Mouse (Mus musculus): ENCODE data around the gene Nlk.
"Not testable (repeated sequence)": the region's sequence is repeated elsewhere in the genome, so short reads cannot be mapped to it uniquely, and the experiment has no call there.

Nlk gene

DNA sequence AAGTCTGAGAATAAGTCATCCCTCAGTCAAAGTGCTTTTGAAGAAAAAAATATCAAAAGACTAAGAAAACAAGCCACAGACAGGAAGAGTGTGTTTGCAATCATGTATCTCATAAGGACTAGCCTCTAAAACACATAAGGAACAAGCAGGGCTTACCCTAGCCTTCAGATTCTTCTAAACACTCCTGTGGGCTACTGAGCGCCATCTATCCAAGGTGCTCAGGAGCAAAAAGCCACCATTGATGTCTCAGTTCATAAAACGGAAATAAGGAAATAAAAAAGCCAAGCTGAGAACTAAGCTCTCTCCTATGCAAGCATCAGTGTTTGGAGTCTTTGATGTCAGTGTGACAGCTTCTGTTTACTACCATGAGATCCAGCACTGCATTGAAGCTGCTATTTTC is 18.4 kb downstream of the Nlk start:
- DNase-seq = no peak

DNA sequence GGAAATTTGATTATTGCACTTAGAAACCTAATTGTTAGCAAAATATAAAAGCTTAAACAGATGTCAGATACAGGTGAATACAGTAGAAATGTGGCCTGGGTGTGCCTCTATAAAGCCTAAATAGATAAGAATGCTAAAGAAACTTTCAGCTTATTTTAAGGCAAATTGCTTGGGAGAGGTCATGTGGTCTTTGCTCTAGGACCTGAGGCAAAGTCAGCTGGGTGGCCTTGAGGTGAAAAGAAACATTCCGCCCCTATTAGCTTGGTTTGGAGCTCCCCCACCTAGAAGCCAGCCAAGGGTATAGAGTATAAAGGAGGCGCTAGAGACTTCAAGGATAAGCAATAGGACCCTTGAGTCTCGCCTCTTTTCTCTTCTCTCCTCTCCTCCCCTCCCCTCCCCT is 28.5 kb downstream of the Nlk start:
- DNase-seq = no peak

DNA sequence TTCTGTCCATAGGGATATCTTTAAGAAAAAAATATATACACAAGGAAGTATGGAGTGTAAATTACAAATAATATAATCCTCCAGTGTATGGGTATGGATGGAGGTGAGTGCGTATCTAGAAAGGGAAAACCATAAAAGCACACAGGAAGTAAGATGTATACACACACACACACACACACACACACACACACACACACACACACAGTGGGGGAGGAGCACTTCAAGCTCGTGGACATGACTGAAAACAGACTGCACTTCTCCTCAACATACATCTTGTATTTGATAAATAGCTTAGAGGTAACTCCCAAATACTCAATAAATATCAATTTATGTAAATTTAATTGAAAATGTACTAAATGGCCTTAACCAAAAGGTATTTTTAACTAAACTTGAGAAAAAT is 32.3 kb downstream of the Nlk start:
- no peak for DNase-seq

DNA sequence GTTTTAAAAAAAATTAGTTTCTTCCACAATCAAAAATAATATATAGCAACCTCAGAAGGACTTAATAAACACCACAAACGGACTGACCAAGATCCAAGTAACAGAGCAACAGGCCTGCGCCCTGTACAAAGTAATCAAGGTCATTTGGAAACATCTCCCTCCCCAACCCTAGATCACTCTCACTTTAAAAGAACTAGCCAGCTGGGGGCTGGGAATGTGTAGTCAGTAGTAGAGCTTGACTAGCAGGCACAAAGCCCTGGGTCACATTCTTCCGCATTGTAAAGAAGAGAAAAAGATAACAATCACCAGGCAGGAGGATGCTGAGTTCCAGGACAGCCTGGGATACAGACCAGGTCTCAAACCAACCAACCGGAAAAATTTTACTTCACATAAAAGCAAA is 33.3 kb downstream of the Nlk start:
- DNase-seq = no peak

DNA sequence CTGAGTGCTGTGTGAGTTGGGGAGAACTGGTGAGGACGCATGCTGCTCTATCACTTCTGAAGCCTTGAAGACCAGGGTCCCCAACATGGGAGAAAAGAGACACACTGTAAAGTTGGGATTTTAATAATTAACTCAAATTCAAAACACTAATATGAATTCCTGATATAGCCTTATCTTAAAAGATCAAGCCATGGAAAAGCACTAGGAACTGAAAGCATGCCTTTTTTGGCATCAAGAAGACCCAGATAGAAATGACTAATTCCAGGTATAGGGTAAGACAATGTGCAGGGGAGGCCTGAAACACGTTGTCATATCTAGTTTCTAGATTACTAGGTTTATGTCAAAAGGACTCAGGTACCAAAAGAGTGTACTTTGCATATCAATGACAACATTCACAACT is 48.0 kb downstream of the Nlk start:
- DNase-seq = no peak

DNA sequence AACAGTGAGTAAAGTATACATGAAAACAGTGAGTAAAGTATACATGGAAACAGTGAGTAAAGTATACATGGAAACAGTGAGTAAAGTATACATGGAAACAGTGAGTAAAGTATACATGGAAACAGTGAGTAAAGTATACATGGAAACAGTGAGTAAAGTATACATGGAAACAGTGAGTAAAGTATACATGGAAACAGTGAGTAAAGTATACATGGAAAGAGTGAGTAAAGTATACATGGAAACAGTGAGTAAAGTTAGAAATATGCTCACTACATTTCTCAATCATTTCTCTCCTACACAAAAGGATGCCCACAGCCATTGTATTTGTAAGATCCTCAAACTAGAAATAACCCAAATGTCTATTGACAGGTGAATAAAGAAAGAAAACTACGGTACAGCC is 48.8 kb downstream of the Nlk start:
- DNase-seq = not testable (repeated sequence)

DNA sequence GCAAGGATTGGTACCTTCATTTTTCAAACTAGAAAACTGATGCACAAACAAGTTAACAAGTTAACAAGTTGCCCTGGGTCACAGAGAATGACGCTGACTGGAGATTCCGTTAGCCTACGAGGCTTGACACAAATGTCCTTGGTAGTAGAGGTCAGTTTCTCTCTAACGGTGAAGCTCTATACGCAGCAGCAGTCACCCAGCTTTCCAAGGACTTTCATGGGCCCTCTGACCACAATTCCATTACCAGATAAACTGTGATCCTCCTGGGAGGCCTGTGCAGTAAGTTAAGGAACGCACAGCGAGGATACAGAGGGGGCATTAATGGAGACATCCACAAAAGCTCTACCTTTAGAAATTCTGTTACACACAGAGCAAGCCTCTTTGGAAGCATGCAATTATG is 53.4 kb downstream of the Nlk start:
- DNase-seq = no peak

DNA sequence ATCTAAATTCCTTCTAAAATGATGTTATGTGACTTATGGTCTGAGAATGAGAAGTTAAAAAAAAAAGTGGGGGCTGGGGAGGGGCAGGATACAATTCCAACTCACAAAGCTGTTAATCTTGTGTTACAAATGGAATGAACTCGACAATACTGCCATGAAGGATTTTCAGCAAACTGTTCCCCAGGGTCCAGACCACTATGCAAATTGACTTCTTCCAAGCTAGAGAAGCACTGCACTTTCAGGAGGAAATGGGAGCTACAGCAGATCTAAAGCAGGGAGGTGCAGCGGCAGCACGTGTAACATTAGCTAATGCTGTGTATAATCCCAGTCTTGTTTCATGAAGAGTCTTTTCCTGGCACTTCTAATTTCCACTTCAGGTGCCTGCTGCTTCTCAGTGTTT is 55.0 kb downstream of the Nlk start:
- no peak for DNase-seq

DNA sequence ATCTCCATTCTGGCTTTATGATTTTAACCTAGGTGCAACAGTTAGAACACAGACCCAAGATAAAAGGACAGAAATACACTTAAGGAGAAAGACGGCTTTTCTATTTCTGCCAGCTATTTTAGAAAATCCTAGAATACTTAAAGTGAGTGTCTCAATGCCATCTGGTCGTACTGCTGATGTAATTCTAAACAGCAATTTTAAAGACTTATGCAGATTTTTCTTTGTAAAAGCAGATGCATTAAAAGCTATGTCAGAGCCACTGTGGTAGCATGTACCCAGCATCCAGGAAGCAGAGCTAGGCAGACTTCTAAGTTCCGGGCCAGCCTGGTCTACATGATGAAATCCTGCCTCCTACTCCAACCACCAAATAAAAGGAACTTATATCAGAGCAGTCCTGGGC is 56.1 kb downstream of the Nlk start:
- no peak for DNase-seq

DNA sequence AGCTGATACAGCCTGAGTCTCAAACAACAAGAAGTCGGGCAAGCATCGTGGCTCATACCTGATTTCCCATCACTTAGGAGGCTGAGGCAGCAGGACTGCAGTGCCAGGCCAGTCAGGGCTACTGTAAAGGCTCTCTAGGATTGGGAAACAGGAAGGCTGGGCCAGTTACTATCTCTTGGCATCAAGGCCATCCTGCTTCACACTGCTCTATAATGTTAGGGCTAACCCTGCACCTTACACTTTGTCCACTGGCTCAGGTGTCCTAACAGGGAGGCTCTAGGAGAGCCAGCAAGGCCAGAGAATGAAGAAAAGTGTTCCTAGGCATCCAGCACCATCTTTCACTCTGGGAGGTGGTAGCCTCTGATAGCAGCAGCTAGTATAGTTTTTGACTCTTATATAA is 64.4 kb downstream of the Nlk start:
- DNase-seq = no peak

DNA sequence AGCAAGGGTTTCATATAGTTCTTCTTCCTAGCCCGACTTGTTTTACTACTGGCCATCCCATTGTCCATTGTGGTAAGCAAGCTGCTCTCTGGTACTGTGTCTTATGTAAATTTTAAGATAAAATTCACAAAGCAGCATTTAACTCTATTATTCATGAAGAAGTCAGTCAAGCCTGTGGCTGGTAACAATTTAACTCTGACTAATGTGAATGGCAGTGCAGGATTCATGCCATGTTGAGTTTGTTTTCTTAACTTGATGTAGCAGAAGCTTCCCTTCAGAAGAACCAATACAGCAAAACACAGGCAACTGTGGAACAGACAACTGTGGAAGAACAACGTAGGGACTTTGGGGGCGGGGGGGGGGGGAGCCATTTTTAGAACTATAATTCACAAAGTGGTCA is 68.3 kb downstream of the Nlk start:
- DNase-seq = no peak

DNA sequence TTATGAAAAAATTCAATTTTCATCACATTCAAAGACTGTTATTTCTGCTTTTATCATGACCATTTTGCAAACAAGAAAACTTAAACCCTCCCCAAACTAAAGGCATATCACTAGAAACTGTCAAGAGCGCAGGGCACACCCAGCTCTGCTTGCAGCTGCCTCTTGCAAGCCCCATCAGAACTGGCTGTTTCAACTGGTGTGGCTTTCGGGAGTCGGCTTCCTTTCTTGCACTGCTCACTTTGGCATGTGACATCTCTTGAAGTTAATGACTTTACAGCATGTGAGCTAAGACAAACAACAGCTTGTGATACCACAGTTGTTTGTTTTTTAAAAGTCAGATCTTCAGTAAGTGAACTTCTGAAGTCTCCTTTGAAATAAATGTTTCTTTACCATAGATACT is 72.8 kb downstream of the Nlk start:
- DNase-seq = no peak

DNA sequence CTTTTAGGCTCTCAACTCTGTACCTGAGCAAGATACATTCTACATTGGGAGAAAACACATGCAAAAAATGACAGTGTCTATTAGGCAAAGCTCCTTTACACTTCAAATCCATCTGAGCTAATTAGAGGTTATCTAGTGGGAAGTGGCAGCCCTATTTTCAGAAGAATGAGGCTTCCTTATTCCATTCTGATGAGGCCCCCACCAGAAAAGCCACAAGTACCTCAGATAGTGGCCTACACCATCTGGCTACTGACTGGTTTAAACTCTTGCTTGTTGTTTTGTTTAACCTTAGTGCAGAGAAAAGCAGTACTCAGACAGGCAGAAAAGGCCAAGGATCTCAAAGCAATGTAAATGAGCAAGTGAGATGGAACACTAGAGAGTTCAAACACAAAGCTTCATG is 75.2 kb downstream of the Nlk start:
- no peak for DNase-seq

DNA sequence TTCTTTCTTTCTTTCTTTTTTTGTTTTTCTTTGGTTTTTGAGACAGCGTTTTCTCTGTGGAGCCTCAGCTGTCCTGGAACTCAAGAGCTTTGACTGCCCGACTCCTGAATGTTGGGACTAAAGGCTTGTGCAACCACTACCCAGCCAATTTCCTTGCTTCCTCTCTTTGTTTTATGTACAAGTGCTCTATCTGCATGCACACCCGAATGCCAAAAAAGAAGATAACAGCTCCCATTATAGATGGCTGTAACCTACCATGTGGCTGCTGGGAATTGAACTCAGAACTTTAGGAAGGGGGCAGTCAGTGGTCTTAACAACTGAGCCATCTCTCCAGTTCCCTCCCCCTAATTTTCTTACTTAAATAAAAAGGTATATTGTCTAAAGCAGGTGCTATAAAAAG is 77.0 kb downstream of the Nlk start:
- DNase-seq = no peak

DNA sequence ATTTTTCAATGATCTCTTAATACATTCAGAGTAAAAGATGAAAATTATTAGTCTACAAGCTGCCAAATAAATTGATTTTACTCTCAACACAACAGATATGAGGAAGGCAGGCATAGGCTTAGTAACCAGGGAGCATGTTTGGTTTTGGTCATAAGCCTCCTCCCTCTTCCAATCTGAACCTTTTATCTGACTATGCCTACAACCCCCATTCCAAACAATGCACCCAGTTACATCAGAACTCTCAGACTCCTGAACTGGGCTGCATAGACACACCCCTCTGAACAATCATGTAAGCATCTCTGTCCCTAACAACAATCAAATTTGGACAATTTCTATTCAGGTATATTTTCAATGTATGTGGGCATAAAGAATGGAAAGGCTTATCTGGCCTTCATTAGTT is 85.9 kb downstream of the Nlk start:
- DNase-seq = no peak

DNA sequence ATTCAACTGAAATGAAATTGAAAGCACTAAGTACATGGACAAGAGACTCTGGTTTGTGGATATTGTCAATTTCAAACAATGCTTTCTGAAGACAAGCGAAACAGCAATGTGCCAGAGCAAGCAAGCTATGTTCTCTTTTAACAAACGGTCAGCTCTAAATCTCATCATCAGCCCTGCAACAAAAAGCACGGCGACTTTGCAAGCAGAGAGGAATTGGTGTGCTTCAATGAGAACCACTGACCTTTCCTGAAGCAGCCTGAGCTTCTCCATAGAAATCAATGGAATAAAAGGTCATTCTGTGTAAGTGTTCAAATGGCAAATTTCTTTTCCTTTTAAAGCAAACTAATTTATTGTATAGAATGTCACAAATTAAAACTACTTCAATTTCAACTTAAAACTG is 87.5 kb downstream of the Nlk start:
- DNase-seq = no peak

DNA sequence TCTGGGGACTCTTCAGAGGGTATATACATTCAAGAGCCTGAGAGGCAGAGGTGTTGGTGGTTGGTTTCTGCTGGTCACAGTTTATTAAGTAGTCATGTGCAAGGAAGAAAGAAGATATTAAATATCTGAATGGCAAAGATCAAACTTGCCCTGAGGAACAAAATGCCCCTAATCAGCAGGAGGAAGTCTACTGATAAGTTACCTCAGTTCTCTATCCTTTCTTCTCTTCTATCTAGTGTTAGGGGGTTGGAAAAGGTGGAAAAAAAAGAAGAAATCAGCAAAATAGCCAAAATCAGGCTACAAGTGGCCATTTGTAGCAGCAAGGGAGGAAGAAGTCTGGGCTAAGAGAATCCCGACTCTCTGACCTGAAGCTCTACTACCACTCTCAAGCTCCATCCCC is 92.3 kb downstream of the Nlk start:
- DNase-seq = no peak

DNA sequence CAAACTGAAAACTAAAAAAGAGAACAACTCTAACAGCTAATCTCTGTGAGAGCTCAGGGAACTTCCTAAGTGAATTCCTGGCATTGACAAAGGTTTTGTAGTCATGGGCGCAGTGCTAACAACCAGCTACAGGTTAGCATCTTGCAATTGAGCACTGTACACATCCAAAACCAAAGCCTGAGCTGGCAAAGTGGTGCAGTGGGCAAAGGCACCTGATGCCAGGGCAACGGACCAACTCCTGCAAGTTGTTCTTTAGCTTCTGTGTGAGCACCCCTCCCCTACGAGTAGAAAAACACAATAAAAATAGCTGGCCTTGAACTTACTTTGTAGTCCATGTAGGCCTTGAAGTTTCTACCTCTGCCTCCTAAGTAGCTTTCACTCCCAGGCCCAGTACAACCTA is 94.4 kb downstream of the Nlk start:
- DNase-seq = no peak

DNA sequence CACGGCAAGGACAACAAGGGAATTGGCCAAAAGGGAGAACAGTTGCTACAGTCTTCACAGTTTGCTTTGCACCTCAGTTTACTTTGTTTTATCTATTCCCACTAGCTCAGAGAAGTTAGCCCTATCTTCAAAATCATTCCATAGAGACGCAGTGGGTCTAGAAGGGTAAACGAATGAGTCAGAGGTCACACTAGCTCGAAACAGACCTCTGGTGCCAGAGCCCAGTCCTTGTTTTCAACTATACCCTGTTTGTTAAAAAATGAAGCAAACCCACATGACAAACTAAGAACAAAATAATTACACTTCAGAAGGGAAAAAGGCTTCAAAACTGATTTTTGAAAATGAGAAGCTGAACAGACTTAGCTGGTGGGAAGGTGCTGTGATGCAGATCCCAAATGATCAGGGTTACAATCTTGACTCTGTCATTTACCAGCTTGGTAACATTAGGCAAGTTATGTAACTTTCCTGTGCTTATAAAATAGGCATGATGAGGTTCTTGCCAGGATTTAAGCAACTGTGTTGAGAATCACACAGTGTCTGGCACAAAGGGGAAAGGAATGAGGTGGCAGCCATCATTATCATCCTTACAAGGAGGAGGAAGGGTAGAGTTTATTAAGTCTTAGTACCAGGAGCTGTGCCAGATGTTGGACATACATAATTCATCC is 96.1 kb downstream of the Nlk start:
- DNase-seq = no peak

DNA sequence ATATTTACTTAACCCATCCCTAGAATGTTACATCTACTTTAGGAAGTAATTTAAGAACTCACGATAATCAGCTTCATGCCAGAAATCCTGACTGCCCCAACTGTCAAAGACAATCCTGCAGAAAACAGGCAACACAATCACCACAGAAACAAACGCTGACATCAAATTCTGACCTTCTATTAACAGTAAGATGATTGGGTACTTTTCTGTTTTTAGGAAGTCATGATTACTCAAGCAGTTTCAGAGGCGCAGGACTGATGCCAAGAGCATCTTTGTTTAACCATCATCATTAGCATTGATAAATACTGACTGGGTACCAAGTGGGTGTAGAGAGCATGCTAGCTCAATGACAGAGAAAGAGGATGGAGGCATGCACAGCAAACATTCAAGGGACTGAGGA is 96.7 kb downstream of the Nlk start:
- DNase-seq = no peak

DNA sequence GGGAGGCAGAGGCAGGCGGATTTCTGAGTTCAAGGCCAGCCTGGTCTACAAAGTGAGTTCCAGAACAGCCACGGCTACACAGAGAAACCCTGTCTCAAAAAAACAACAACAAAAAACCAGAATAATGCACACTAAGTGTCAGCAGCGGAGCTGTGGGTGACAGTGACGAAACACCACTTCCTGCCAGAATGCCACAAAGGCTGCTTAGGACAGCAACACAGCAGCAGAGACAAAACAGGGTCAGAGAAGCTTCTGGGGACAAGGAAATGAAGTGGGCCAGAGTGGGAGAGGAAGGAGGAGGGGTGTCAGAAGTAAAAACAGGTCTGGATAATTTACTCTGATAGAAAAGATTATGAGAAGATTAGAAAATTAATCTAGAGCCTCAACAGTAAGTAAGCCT is 97.1 kb downstream of the Nlk start:
- DNase-seq = no peak

DNA sequence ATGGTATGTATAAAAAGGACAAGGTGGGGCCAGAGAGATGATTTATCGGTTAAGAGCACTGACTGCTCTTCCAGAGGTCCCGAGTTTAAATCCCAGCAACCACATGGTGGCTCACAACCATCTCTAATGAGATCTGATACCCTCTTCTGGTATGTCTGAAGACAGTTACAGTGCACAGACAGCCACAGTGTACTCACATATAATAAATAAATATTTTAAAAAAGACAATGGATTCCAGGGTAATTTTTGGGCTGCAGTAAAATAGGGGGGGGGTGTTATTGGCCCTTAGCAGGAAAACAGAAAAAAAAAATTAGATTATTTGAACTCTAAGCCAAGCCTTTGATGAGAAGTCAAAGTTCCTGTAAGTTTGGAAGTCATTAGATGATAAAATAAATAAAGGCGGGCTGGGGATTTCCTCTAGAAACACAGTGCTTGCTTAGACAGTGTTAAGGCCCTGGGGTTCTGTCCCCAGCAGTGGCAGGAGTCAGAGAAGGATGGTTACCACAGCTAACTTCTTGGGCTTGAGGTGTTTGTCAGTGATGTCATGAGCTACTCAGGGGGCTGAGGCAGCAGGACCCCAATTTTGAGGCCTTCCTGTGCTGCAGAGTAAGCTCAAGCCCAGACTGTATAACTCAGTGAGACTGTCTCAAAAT is 98.3 kb downstream of the Nlk start:
- no peak for DNase-seq

DNA sequence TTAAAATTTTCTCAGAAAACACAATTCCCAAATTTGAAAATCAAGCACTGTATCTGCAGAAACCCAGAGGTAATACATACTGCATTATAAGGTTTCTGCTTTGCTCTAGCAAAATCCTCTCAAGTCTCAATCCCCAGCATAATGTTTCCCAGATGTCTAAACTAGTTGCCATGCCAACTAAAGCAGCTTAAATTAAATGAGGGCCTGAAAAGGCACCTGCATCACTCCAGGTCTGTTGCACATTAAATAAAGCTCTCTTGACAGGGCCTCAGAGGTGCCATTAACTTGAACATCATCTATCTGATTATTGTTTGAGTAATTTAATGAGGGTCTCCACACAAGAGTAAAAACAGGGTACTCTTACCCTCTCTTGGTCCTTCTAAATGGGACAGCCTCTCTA is 100.4 kb downstream of the Nlk start:
- DNase-seq = no peak

DNA sequence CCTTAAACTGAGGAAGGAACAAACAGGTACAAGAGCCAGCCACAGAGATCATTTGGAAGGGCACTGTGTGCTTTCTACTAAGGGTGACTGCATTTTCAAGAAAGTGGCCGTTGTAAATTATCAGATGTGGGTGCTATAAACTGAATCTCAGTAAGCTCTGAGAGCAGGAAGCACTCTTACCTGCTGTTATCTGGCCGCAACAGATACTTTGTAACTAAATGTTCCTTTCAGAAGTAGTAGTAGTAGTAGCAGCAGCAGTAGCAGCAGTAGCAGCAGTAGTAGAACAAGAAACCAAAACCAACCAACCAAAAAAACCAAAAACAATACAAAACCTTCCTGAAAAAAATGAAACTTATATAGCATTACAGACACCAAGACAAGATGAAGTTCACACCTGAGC is 101.4 kb downstream of the Nlk start:
- no peak for DNase-seq

DNA sequence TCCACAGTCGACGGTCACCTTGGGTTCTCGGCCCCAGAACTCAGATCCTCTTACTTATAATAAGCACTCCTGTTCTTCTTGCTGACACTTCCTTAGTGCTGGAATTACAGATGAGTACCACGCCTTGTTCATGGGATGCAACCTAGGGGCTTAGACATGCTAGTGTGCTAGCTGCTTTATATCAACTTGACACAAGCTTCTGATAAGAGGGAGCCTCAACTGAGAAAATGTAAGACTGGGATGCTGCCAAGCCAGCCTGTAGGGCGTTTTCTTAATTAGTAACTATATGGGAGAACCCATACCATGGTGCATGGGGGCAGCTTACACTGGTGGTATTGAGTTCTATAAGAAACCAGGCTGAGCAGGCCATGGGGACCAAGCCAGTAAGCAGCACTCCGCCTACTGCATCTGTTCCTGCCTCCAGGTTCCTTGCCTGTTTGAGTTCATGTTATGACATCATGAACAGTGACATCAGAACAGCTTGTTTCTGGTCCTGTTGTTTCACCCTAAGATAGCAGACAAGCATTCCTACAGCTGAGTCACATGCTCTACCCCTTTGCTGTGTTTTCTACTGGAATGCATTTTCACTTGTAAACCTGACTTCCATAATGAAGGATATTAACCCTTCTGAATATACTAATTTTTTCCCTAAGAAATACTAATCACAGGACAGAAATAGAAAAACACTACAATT is 102.8 kb downstream of the Nlk start:
- no peak for DNase-seq

Measured in cerebellum, postnatal 10 days (tissue).